Mouse (Mus musculus) thymus, adult 2 months (tissue): ENCODE data around the gene Esrp2.
A peak's percentile ranks its signal among the peaks of the same experiment; 100 is the strongest.

Experiments used
- CTCF ChIP-seq: fragments of 200-500 bp; IDR thresholded peaks from 2 replicates; pipeline ENCODE4 v1.5.1; 2012; ENCODE audit warnings: mild to moderate bottlenecking, control low read depth, low read length, moderate library complexity, borderline replicate concordance; ENCODE audit not compliant: control insufficient read depth, poor library complexity, insufficient read depth; ENCODE audit errors: extremely low read depth
- POLR2A ChIP-seq: fragments of 200-500 bp; IDR thresholded peaks from 2 replicates; pipeline ENCODE4 v1.6.1; 2012; ENCODE audit warnings: mild to moderate bottlenecking, low read length, control low read depth, moderate library complexity; ENCODE audit not compliant: control insufficient read depth, poor library complexity, insufficient read depth; ENCODE audit errors: extremely low read depth

DNA sequence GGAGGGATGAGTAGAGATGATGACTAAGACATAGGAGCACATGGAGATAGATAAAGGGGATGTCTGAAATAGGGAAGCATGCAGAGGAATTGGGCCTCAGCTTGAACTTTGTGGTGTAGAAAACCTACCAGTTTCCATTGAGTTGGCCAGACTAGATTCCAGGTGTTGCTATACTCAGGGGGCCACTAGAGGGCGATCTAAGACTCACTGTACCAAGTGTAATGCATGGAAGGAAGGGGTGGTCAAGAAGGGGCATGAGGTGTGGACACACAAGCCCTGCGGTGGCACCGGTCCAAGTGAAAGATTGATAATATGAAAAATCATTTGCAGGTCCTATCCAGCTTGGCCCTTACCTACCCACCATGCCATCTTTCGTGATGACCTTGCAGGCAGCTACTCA, 28.7 kb upstream of the Esrp2 start:
- TF ChIP-seq POLR2A (no peak), CTCF (peak; percentile 49; the same call in 1 of the 2 replicates)
